Mouse (Mus musculus) testis, adult 2 months (tissue): ENCODE results near the gene Gpr37l1.

Experiments used
- CTCF ChIP-seq: fragments of 200-500 bp; IDR thresholded peaks from 2 replicates; pipeline ENCODE4 v1.5.1; 2012; ENCODE audit warnings: low read depth, mild to moderate bottlenecking, inconsistent platforms, low read length, moderate library complexity; ENCODE audit not compliant: control insufficient read depth, insufficient read depth, insufficient replicate concordance
- POLR2A ChIP-seq: fragments of 200-500 bp; IDR thresholded peaks from 2 replicates; pipeline ENCODE4 v1.6.1; 2012; ENCODE audit warnings: low read depth, mild to moderate bottlenecking, inconsistent platforms, low read length, moderate library complexity; ENCODE audit not compliant: control insufficient read depth

DNA sequence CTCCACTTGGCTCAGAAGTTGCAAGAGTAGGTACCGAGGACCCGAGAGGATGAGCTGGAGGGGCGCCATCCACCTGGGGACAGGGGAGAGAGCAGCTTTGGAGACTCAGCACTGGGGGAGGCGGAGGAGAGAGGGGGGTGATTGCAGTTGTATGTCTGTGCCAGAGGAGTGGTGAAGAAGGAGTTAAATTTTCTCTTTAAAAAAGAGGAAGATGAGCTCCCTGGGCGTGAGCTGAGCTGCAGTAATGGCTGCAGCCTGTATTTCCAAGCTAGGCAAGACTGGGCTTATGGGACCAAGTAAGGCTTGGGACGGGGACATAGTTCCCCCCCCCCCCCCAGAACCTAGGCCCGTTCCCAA is 19.8 kb downstream of the Gpr37l1 start:
- TF ChIP-seq CTCF: no peak
- TF ChIP-seq POLR2A: no peak
